1 mouse cellular context compared by ENCODE assay signal in genomic region chr17:12942459-12943162, GRCm38 (mm10).
TF ChIP-seq lines count a peak whose summit lies in the region.

No protein-coding gene starts in this region.

TF ChIP-seq in myocyte, 11 proteins besides CTCF, POLR2A, EP300 and RAD21:
- no peak for TF ChIP-seq TCF12 (IDR thresholded peaks at IDR 0.05; ENCODE audit: insufficient read depth, poor library complexity, severe bottlenecking)
- TF ChIP-seq POLR2AphosphoS2 (IDR thresholded peaks at IDR 0.05; ENCODE audit: insufficient read length, low read depth), result peak; percentile 54
TF ChIP-seq in myocyte: peak in this region for 1.
